Mouse (Mus musculus) lung, adult 18-20 months (tissue): ENCODE measurements at regions not wholly inside any gene's neighbourhood (a gene's known extent, or its start where the extent isn't known, plus 50 kb on each side); places are given as distances from the start of the nearest gene placed in this dataset.
"Not testable (repeated sequence)": the region's sequence is repeated elsewhere in the genome, so short reads cannot be mapped to it uniquely, and the experiment has no call there.

ENCODE experiments used
- DNase-seq, 2 experiments: peaks; one replicate each; pipeline ENCODE4 v3.0.0; 2022; ENCODE audit warnings: mixed read lengths in 2 of 2

DNA sequence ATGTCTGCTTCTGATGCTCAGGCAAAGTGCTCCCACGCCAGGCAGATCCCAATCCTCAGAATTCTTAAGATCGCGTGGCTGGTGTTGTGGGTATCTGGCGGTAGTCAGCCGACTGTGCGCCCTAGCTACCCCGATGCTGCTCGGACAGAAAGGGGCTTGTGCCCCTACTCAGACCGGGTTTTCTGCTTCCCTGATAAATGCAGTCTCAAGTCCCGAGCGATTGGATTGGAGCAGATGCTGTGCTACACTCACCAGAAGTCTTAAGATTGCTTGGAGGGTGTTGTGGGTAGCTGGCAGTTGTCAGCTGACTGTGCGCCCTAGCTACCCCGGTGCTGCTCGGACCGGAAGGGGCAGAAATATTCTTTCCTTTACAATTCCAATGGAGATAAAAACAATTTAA, 99.3 kb downstream of the Gm7489 start:
- DNase-seq: not testable (repeated sequence)

DNA sequence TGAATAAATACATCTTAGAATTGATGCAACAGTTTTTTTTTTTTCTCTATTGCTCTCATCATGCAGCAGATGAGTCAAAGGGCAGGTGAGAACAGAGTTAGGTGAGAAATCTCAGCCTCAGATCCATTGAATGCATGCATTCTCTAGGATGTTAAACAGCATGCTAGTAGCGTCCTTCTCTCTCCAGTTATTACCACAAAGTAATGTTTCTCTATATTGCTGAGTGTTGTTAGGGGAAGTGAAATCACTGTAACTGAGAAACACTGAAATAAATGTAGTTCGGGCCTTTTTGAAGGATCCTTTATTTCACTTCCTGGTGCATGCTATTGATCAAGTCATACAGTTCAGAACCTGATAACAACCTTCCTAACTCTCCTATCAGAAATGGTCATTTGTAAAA, 105.2 kb downstream of the Gm7489 start:
- DNase-seq: no peak

GRCm38 (mm10) chr15:53995199-53995868, 110.6 kb downstream of the Gm7489 start:
- DNase-seq: no peak

GRCm38 (mm10) chr15:53998600-53999290, 114.0 kb downstream of the Gm7489 start:
- DNase-seq: no peak

DNA sequence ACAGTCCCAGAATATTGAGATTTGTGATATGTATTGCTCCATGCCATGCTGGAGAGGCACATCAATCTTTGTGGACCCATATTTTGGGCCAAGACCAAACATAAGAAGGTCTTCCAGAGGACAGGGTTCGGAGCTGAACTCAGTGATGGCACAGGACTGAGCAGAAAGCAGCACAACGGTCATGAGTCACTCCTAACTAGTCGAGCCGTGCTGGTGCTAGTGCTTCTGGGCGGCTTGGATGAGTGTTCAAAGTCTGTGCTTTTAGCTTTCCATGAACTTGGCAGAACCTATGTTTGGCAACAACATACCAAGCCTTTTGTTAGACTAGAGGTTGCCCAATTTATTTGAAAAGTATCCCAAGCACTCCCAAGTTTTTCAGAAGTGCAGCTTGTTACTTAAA, 149.1 kb downstream of the Gm7489 start:
- peak; percentile 3 to 5 for DNase-seq

- no peak for DNase-seq
These were observed 166.0 kb downstream of the Gm7489 start for GRCm38 (mm10) chr15:54050711-54051110.

DNA sequence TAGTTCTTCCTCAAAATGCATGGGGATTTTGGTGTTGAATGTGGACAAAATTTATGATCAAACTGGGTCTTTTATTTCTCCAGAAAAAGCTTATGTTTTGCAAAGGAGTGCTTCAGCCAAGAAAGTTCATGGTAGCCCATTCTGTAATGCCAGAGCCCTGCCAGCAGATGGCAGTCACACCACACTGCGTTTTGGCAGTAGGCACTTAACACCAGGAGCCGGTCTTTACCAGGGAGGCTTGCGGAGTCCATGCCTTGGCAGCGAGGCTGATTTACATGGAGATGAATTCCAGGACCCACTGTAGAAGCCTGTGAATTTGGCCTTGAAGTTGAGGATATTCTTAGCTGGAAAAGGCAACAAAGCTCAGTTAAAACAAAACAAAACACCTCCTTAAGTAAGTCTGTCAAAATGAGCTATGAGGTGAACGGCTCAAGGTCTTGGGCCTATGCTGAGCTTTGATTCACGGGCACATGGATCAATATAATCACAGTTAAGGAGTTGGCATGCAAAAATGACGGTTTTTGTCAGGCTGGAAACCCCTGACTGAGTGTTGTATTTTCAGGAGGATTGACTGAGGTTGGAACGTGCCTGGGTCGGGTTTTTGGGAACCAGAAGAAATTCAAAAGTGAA, 185.4 kb downstream of the Gm7489 start:
- peak; percentile 32 to 45 for DNase-seq

DNA sequence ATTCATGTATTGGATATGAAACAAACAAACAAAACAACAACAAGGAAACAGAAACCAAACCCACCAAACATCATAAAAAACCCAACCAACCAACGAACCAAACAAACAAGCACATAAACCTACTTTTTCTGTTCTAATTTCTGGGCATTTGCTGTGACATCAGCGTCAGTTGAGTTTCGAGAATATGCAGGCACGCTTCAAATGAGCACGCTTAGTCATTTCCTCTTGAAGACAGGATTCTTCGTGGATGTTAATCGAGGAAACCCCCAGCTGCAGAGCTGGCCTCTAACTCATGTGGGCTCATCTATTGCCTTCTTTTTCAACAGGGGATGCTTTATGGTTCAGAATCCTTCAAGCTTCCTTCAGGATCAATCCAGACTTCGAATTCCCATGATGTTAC, 187.0 kb downstream of the Gm7489 start:
- no peak for DNase-seq

- no peak for DNase-seq
These were observed 206.6 kb downstream of the Gm7489 start for GRCm38 (mm10) chr15:54091301-54091700.

DNA sequence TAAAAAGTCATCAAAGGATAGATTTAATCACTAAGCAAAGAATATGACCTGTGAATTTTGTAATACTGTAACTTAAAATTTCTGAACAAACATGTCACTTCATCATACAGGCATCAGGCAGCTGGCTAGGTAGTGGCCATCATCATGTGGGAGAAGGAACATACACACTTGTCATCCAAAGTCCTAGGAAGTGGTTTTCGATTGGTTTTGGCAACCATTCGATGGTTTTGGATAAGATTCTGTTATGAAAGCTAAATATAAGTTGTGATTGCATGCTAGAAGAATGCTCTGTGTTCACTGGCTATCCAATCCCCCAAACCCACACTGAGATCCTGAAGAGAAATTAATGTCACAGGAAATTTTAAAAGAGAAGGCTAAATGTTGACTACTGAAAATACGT, 207.7 kb downstream of the Gm7489 start:
- no peak for DNase-seq

DNA sequence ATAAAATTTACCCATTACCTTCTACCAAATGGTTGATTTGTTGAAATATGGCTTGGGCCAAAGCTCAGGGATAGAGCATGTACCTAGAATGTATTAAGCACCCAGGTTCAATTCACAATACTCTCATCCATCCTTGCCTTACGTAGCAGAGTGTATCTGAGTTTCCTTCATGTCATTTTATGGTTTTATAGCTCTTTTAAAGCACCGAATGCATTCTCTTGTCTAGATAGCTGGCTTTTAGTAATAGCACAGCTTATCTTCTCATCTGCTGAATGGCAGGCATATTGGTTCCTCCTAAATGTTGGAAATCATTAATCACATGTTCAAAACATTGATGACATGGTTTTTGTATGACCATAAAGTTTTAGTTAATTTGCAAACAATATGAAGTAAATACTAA, 212.8 kb downstream of the Gm7489 start:
- DNase-seq: no peak

- no peak for DNase-seq
These were observed 227.7 kb downstream of the Gm7489 start for GRCm38 (mm10) chr15:54112406-54112805.

DNA sequence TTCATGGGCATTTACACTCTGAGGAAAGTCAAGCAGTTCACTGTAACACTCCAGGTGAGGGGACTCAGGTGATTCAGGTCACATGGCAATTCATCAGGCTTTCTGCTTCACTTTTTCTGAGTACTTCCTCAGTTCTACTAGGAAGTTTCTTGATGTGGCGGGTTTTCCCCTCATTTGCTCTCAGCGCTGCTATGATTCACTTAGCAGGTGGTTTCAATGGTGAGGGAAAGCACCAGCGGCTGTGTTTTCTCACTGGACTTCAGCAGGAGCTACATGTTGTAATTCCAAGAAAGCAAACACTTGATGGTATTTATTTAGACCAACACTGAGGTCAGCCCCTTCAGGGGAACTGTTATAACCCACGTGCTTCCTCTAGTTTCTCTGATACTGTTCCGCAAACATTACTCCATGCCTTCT, 229.4 kb downstream of the Gm7489 start:
- peak; percentile 76 to 86 for DNase-seq

GRCm38 (mm10) chr15:54117967-54118538, 233.3 kb downstream of the Gm7489 start:
- no peak for DNase-seq

- peak; percentile 4 to 9 for DNase-seq
These were observed 235.8 kb downstream of the Gm7489 start for GRCm38 (mm10) chr15:54120456-54120855.

DNA sequence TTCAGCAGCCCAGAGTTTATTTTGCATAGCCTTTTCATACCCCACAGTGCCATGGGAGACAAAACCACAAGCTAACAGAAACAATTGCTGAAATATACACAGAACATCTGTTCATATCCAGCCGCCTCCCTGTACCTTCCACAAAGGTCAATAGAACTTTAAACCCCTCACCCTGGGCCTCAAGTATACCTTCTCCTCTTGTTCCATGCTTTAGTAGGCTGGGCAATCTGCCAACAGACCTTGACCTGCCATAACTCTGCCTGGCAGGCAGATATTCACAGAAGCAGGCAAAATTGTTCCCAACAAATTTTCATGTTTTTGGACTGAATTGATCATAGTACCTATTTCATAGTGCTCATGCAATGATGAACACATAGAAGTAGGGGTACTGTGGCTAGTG, 279.6 kb downstream of the Gm7489 start:
- peak in 1 of 2 experiments; percentile 1 for DNase-seq

DNA sequence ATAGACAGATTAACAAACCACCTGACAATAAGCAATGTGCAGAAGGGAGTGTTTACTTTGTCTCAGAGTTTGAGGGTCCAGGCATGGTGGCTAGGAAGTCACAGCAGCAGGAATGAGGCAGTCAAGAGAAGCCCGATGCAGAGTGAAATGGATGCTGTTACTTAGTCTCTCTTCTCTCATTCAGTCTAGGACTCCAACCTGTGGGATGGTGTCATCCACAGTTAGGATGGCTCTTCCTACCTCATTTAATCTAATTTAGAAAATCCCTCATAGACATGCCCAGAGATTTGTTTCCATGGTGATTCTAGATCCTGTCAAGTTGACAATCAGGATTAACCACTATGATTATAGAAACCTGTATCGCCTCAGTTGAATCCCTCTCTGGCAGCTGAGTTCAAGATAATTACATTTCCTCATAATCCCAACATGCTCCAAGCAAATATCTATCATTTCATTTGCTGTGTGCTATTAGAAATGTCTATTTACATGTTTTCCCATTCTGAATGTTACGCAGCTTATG, 283.2 kb downstream of the Gm7489 start:
- no peak for DNase-seq

DNA sequence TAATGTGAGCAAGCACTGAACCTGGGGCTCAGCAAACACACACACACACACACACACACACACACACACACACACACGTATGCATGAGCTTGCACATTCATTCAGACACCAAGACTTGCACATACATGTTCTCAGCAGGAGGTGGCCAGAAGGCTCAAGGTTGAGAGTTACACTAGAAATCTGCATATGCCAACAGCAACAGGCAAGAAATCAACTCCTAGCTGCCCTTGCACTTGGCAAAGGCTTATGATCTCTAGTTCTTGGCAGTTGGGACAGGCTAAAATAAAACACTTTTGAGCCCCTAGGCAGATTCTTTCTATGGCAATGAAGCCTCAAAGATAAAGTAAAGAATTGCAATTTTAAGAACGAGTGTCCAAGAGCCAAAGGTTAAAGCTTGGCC, 292.5 kb downstream of the Gm7489 start:
- no peak for DNase-seq

DNA sequence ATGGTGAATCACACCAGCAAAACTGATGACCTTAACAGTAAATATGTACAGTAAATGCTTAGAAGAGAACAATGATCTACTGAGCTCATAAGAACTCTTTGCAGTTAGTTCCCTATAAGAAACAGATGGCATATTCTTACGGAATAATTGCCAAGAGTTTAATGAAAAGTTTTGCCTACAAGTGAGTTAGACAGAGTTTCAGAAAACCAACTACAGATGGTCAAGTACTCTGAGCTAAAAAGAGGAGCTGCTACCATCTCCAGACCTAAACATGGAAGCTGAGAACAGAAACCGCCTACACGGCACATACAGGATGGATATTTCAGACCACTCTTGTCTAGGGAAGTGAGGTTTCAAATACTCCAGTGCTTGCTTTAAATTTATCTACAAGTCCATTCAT, 293.1 kb downstream of the Gm7489 start:
- DNase-seq: no peak
